Mouse (Mus musculus): Measurements from ENCODE around the gene Tfpt.
"Not testable (repeated sequence)": the region's sequence is repeated elsewhere in the genome, so short reads cannot be mapped to it uniquely, and the experiment has no call there.

Gene Tfpt

GRCm38 (mm10) chr7:3578196-3578595 lies 51.5 kb downstream of the Tfpt start:
- Histone ChIP-seq H3K4me1 (replicated peaks; ENCODE audit: low read depth, low read length) (peaks cover 72% of the 10 kb centered on the region), H3K27me3 (ENCODE audit: insufficient read depth, low read length) (no peaks in the 10 kb centered on the region), H3K36me3 (ENCODE audit: insufficient read depth, low read length) (peaks cover 36% of the 10 kb centered on the region), H3K4me3 (replicated peaks; ENCODE audit: low read length) (peak overlapping the region; percentile 85), H3K9me3 (ENCODE audit: low read length) (peaks cover 13% of the 10 kb centered on the region)
- TF ChIP-seq CTCF (conservative IDR thresholded peaks at IDR 0.05; ENCODE audit: low read length) (peak; percentile 50), NANOG (IDR thresholded peaks at IDR 0.05; ENCODE audit: borderline replicate concordance, low read length) (no peak)

GRCm38 (mm10) chr7:3576354-3577124 lies 53.2 kb downstream of the Tfpt start:
- Histone ChIP-seq H3K36me3 (ENCODE audit: insufficient read depth, low read length) (peaks cover 43% of the 10 kb centered on the region), H3K4me1 (replicated peaks; ENCODE audit: low read depth, low read length) (peaks cover 78% of the 10 kb centered on the region), H3K27me3 (ENCODE audit: insufficient read depth, low read length) (no peaks in the 10 kb centered on the region), H3K9me3 (ENCODE audit: low read length) (peaks cover 20% of the 10 kb centered on the region), H3K4me3 (replicated peaks; ENCODE audit: low read length) (0 out of 2 replicates have a peak overlapping the region, but pooled peaks have one; percentile 85)
- TF ChIP-seq NANOG (IDR thresholded peaks at IDR 0.05; ENCODE audit: borderline replicate concordance, low read length), result no peak
- TF ChIP-seq POU5F1 (IDR thresholded peaks at IDR 0.05; ENCODE audit: borderline replicate concordance, low read length), result no peak
- TF ChIP-seq CTCF (conservative IDR thresholded peaks at IDR 0.05; ENCODE audit: low read length), result no peak

GRCm38 (mm10) chr7:3574216-3574615 lies 55.5 kb downstream of the Tfpt start:
- Histone ChIP-seq H3K9me3 (ENCODE audit: low read length) (peaks cover 22% of the 10 kb centered on the region), H3K36me3 (ENCODE audit: insufficient read depth, low read length) (peaks cover 48% of the 10 kb centered on the region), H3K4me1 (replicated peaks; ENCODE audit: low read depth, low read length) (peaks cover 70% of the 10 kb centered on the region), H3K27me3 (ENCODE audit: insufficient read depth, low read length) (no peaks in the 10 kb centered on the region), H3K4me3 (replicated peaks; ENCODE audit: low read length) (no peak overlapping the region; the same call in 1 of the 2 replicates)
- TF ChIP-seq POU5F1 (IDR thresholded peaks at IDR 0.05; ENCODE audit: borderline replicate concordance, low read length) (no peak), CTCF (conservative IDR thresholded peaks at IDR 0.05; ENCODE audit: low read length) (0 out of 2 replicates have a peak, but pooled peaks have one; percentile 2), NANOG (IDR thresholded peaks at IDR 0.05; ENCODE audit: borderline replicate concordance, low read length) (no peak)

- Histone ChIP-seq H3K4me3 (replicated peaks; ENCODE audit: low read length) (no peak overlapping the region), H3K4me1 (replicated peaks; ENCODE audit: low read depth, low read length) (peaks cover 75% of the 10 kb centered on the region), H3K9me3 (ENCODE audit: low read length) (peaks cover 22% of the 10 kb centered on the region), H3K27me3 (ENCODE audit: insufficient read depth, low read length) (no peaks in the 10 kb centered on the region), H3K36me3 (ENCODE audit: insufficient read depth, low read length) (peaks cover 39% of the 10 kb centered on the region)
- TF ChIP-seq CTCF (conservative IDR thresholded peaks at IDR 0.05; ENCODE audit: low read length), result no peak
- no peak for TF ChIP-seq POU5F1 (IDR thresholded peaks at IDR 0.05; ENCODE audit: borderline replicate concordance, low read length)
- no peak for TF ChIP-seq NANOG (IDR thresholded peaks at IDR 0.05; ENCODE audit: borderline replicate concordance, low read length)
Measured at GRCm38 (mm10) chr7:3571847-3572246, 57.9 kb downstream of the Tfpt start.

GRCm38 (mm10) chr7:3570580-3570979 lies 59.1 kb downstream of the Tfpt start:
- Histone ChIP-seq H3K4me1 (replicated peaks; ENCODE audit: low read depth, low read length) (peaks cover 68% of the 10 kb centered on the region), H3K9me3 (ENCODE audit: low read length) (peaks cover 22% of the 10 kb centered on the region), H3K36me3 (ENCODE audit: insufficient read depth, low read length) (peaks cover 27% of the 10 kb centered on the region)
- H3K4me3 ChIP-seq (replicated peaks; ENCODE audit: low read length); H3K27me3 ChIP-seq (ENCODE audit: insufficient read depth, low read length): not testable (repeated sequence)
- peak; percentile 53; the same call in 1 of the 2 replicates for TF ChIP-seq NANOG (IDR thresholded peaks at IDR 0.05; ENCODE audit: borderline replicate concordance, low read length)
